Mouse (Mus musculus) G1E (cell line): ENCODE data around the gene Soga3.

Experiments
- CTCF ChIP-seq: IDR thresholded peaks from 2 replicates; pipeline ENCODE4 v1.5.1; 2012; ENCODE audit warnings: low read depth, low read length, inconsistent platforms, mixed read lengths
- GATA1 ChIP-seq: IDR thresholded peaks from 2 replicates; pipeline ENCODE4 v1.6.1; 2012; ENCODE audit warnings: borderline replicate concordance, low read length, inconsistent platforms, mixed read lengths
- GATA2 ChIP-seq: IDR thresholded peaks from 2 replicates; pipeline ENCODE4 v1.6.1; 2012; ENCODE audit warnings: low read depth, low read length, inconsistent platforms, borderline replicate concordance
- POLR2AphosphoS5 ChIP-seq: IDR thresholded peaks from 2 replicates; pipeline ENCODE4 v1.6.1; 2012; ENCODE audit warnings: low read depth, low read length, inconsistent platforms; ENCODE audit not compliant: insufficient replicate concordance
- TAL1 ChIP-seq: conservative IDR thresholded peaks from 2 replicates; pipeline ENCODE4 v1.6.1; 2012; ENCODE audit warnings: low read depth, low read length, inconsistent platforms, mixed read lengths

DNA sequence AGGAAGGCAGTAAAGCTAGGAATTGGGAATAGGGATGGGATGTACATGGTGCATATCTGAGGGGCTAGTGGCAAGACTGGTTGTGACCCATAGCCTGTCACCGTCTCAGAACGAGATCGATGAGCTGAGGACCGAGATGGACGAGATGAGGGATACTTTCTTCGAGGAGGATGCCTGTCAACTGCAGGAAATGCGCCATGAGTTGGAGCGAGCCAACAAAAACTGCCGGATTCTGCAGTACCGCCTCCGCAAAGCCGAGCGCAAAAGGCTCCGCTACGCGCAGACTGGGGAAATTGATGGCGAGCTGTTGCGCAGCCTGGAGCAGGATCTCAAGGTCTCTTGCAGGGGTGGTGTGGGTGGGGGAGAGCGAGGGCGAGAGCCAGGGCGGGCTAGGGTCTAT lies 4.4 kb downstream of the Soga3 start:
- TF ChIP-seq CTCF = no peak
- no peak for TF ChIP-seq POLR2AphosphoS5
- no peak for TF ChIP-seq TAL1
- no peak for TF ChIP-seq GATA1
- no peak for TF ChIP-seq GATA2
